ENCODE assay signal across 24 mouse cellular contexts in the genomic region with DNA sequence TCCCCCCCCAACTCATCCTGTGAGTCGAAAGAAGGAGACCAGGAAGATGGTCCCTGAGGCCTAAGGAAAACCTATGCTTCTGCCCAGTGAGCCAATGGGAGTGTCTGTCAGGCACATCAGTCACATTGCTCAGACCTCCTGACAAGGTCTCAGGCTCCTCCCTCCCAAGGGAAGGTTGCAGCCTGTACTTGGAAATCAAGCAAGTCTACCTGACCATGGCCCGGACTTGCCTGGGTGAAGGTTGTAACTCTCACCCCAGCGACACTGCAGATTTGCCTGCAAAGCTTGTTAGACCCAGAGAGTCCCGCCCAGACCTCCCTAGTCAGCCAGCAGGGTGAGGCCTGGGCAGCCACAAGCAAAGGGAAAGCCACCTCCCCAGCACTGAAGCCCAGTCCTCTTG. TPM values are rescaled to one million over a fixed set of nuclear protein-coding genes. Genes with fewer than 3 reads are reported as not detected.
A peak's percentile ranks its signal among the peaks of the same experiment; 100 is the strongest.
DNase-seq lines count a peak whose midpoint lies in the region; ATAC-seq and TF ChIP-seq lines count a peak whose summit lies in the region.
"Had no signal": no experiment of that assay in that cellular context is flagged by ENCODE, and none has a peak within 500 bp of the region (broad histone marks: within the 10 kb centered on the region; RNA-seq: fewer than 3 reads in every experiment).

No protein-coding gene starts in this region.

- peak; percentile 63 for DNase-seq in adrenal gland, adult 8-10 months
- DNase-seq in adrenal gland, postnatal 10 days, result no peak
- DNase-seq in left cerebral cortex, adult 2 months (ENCODE audit: extremely low spot score in 1 of 2, low spot score in 2 of 2), result no peak
- DNase-seq in left cerebral cortex, postnatal 10 days (ENCODE audit: extremely low spot score in 1 of 2, low spot score in 2 of 2), result no peak
- peak; percentile 28 to 64 for DNase-seq in urinary bladder, postnatal 36 days (ENCODE audit: low spot score in 2 of 2)
- no peak for DNase-seq in urinary bladder, postnatal 10 days (ENCODE audit: low spot score)
- no peak for DNase-seq in stomach, postnatal 0 days (ENCODE audit: low spot score)
- DNase-seq in kidney, postnatal 14 days, result no peak
- DNase-seq: B cell, adult 2 months; cerebellum, adult 18-20 months; cerebellum, adult 9-11 months; cerebellum, postnatal 36 days; gastrocnemius, postnatal 10 days; heart, adult 2 months had no signal

- no peaks in the 10 kb centered on the region for H3K36me3 ChIP-seq in stomach, postnatal 0 days (ENCODE audit: control insufficient read depth, insufficient read depth, low read length)
- H3K36me3 ChIP-seq: embryonic facial prominence, embryonic 13.5 days; forebrain, embryonic 12.5 days; heart, embryonic 15.5 days; hindbrain, embryonic 12.5 days had no signal

- no peaks in the 10 kb centered on the region for H3K4me1 ChIP-seq in stomach, postnatal 0 days (replicated peaks; ENCODE audit: control insufficient read depth, insufficient read depth)

- no peak overlapping the region for H3K4me2 ChIP-seq in stomach, postnatal 0 days (replicated peaks; ENCODE audit: low read depth)
- H3K4me2 ChIP-seq: embryonic facial prominence, embryonic 13.5 days; forebrain, embryonic 12.5 days; heart, embryonic 11.5 days; heart, embryonic 15.5 days; hindbrain, embryonic 12.5 days had no signal

- no peaks in the 10 kb centered on the region for H3K9me3 ChIP-seq in stomach, postnatal 0 days (ENCODE audit: control insufficient read depth, low read length)
- H3K9me3 ChIP-seq: forebrain, embryonic 12.5 days; heart, embryonic 15.5 days; hindbrain, embryonic 12.5 days had no signal

- peak; percentile 65 for ATAC-seq in stomach, postnatal 0 days (ENCODE audit: low FRiP score, low TSS enrichment)
- ATAC-seq: activated CD4-positive, CD25-positive, alpha-beta regulatory T cell, adult 4 months; CD4-positive, CD25-positive, alpha-beta regulatory T cell, adult 4 months; forebrain, embryonic 16.5 days; hindbrain, embryonic 16.5 days had no signal

- peak overlapping the region; percentile 11; the same call in 1 of the 2 replicates for H3K27ac ChIP-seq in left cerebral cortex, adult 2 months
- no peak overlapping the region; the same call in 1 of the 2 replicates for H3K27ac ChIP-seq in stomach, postnatal 0 days (replicated peaks)
- H3K27ac ChIP-seq: embryonic facial prominence, embryonic 13.5 days; forebrain, embryonic 12.5 days; heart, adult 2 months; heart, embryonic 15.5 days; hindbrain, embryonic 12.5 days had no signal

- no peak overlapping the region for H3K9ac ChIP-seq in stomach, postnatal 0 days (ENCODE audit: low read length)
- H3K9ac ChIP-seq: embryonic facial prominence, embryonic 13.5 days; forebrain, embryonic 12.5 days; heart, embryonic 15.5 days; hindbrain, embryonic 12.5 days had no signal

- 37% methylated on average over 4 of the region's 4 CpGs for WGBS in stomach, postnatal 0 days

- intact Hi-C loops in left cerebral cortex, adult 2 months (cut with DNase I), result no loop called here
- intact Hi-C loops in left cerebral cortex, postnatal 10 days (cut with DNase I), result no loop called here

- no peak for TF ChIP-seq EP300 in stomach, postnatal 0 days (optimal IDR thresholded peaks at IDR 0.05)

- no peak for TF ChIP-seq CTCF in left cerebral cortex, adult 2 months (IDR thresholded peaks at IDR 0.05)
- no peak for TF ChIP-seq CTCF in stomach, postnatal 0 days (IDR thresholded peaks at IDR 0.05; ENCODE audit: low read depth)

- H3K27me3 ChIP-seq in stomach, postnatal 0 days (ENCODE audit: control insufficient read depth, insufficient read depth, low read length), result no peaks in the 10 kb centered on the region
- H3K27me3 ChIP-seq: embryonic facial prominence, embryonic 13.5 days; forebrain, embryonic 12.5 days; heart, embryonic 15.5 days; hindbrain, embryonic 12.5 days had no signal

- no peak overlapping the region for H3K4me3 ChIP-seq in left cerebral cortex, adult 2 months
- no peak overlapping the region for H3K4me3 ChIP-seq in stomach, postnatal 0 days (ENCODE audit: low read depth, low read length)
- H3K4me3 ChIP-seq: embryonic facial prominence, embryonic 13.5 days; forebrain, embryonic 12.5 days; heart, adult 2 months; heart, embryonic 15.5 days; hindbrain, embryonic 12.5 days had no signal

RNA-seq across cellular contexts. Expression of gene 2010300C02Rik, which starts 17.6 kb away (rescaled TPM):
- total RNA-seq in adrenal gland, adult 8-10 months (2022), result 1 to 10 TPM; 2.2 to 4.2 (median 3.5) TPM
- total RNA-seq in adrenal gland, postnatal 10 days (2021), result 1 to 10 TPM; 2.9 TPM
- 100 to 1,000 TPM; 282 to 283 TPM for total RNA-seq in left cerebral cortex, adult 2 months (2021)
- total RNA-seq in left cerebral cortex, postnatal 10 days (2021), result 100 to 1,000 TPM; 106 to 122 TPM
- 7.5 and 8.5 TPM in 2 replicates for polyA plus RNA-seq in stomach, postnatal 0 days (2015; fragmentation: Nextera tagmentation; extraction: Ambion mirVana)
- total RNA-seq: MEL had no signal

Comparison
In these comparisons a context has a peak if more than half of its experiments do, and no peak if none do; other contexts are left out.
1. DNase-seq: peak in adrenal gland, adult 8-10 months (single experiment) and urinary bladder, postnatal 36 days (2 of 2); none in adrenal gland, postnatal 10 days (single experiment), left cerebral cortex, adult 2 months (0 of 2), left cerebral cortex, postnatal 10 days (0 of 2), urinary bladder, postnatal 10 days (single experiment), stomach, postnatal 0 days (single experiment) and kidney, postnatal 14 days (single experiment).
2. RNA of gene 2010300C02Rik, which starts 17.6 kb away (total RNA-seq): 282 to 283 TPM in left cerebral cortex, adult 2 months and 106 to 122 TPM in left cerebral cortex, postnatal 10 days; 2.2 to 4.2 TPM in adrenal gland, adult 8-10 months and 2.9 TPM in adrenal gland, postnatal 10 days; every median in the first group is over 10 times any median in the second.